Mouse (Mus musculus): Measurements from ENCODE around the gene Rrp1.

DNA sequence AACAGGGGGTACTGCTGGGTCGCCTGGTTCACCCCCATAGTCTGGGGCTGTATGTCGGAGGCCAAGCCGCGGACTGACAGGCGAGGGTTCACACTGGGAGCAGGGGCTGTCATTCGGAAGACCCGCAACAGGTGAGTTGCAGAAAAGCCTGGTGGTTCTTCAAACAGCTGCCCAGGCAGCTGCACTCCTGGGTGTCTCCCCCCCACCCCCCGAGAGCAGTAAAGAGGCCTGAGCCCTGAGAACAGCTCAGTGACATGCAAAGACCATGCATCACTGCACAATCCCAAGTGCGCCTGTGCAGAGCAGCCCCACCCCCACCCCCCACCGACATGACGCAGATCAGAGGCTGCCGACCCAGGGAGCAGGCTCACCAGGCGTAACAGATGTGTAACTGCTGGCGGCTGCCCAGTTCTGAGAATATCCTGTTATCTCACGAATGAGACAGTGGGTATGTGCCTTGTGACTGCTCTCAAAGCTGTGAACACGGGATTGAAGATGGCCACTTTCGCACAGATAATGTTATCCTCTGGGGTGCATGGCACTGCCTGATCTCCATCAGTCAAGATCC is 13.7 kb downstream of the Rrp1 start:
- TF ChIP-seq CTCF (IDR thresholded peaks at IDR 0.05; ENCODE audit: control insufficient read depth, insufficient read depth, insufficient replicate concordance, low read depth, low read length) = no peak
- TF ChIP-seq POLR2A (IDR thresholded peaks at IDR 0.05; ENCODE audit: control insufficient read depth, low read depth, low read length) = no peak

Data from testis, adult 2 months (tissue).